Mouse (Mus musculus) left cerebral cortex, postnatal 14 days (tissue): ENCODE data around the gene Ttc6. TPM values are rescaled to one million over a fixed set of nuclear protein-coding genes. Genes with fewer than 3 reads are reported as not detected.
A peak's percentile ranks its signal among the peaks of the same experiment; 100 is the strongest.

Experiments used
- DNase-seq, 2 experiments: peaks; one replicate each; pipeline ENCODE4 v3.0.0; 2021 to 2022; ENCODE audit warnings: low spot score in 2 of 2, mixed read lengths in 1 of 2
- intact Hi-C: fragments of 180-260 bp; cut with DNase I; formaldehyde crosslinking; loops from one replicate; pipeline ENCODE4 v1.15.1; 2025
- total RNA-seq, 2 experiments: library from RNA; stranded (reverse); gene quantifications; 2 replicates each; pipeline ENCODE4 v1.2.3; 2021

Gene Ttc6
- total RNA-seq, 2 experiments from 2014 or later, result 0.24 to 0.57 TPM

DNA sequence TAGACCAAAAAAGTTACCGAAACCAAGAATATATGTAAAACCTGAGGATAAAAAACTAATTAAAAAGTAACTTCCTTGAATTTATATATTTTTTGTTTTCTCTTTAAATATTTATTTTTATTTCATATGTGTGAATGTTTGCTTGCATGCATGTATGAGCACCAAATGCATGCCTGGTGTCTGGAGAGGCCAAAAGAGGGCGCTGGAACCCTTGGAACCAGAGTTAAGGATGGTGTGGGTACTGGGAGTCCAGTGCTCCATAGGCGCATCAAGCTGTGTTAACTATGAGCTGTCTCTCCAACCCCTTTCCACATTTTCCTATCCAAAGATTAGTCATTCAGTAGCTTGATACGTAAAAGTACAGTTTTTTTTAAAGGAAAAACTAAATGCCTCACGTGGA lies 58.1 kb downstream of the Ttc6 start:
- DNase-seq, result no peak
- intact Hi-C loops, result no loop called here

DNA sequence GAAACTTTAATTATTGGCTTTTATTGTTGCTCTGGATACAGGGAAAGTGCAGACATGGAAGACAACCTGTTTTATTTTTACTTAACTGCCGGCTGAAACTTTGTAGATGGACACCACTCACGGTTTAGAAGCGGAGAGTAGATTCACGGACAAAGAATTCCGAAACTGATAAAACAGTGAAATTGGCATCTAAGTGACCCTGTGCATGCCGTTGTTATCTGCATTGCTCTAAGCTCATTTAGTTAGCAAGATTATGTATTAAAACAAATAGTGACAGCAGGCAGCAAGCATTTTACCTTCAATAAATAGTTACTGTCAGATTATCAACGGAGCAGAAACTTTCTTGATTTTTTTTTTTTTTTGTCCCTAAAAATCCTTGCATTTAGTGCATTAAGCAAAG lies 59.4 kb downstream of the Ttc6 start:
- no peak for DNase-seq
- intact Hi-C loops, result no loop called here

DNA sequence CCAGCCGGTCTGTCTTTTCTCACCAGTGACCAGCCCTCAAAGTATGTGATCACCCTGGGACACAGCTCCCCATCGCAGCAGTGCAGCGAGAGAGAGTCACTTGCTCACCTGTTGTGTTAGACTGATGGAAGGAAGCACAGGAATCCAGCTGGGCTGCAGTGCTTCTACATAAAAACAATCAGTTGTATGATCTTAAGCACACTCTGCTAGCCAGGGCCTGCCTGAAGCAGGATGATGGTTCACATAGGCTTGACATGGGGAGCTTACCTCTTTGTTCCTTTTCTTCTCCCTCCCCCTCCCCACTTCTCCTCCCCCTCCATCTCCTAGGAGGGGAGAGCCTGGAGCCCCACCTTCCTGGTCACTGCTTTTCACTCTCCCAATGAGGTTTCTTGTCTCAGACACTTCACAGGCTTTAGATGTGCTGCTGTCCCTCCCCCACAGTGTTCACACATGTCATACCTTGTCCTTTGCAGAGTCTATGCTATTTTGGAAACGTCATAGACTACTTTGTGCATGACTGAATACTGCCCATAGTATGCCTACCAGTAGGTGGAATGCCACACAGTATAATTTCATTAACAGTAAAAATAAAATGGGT lies 60.2 kb downstream of the Ttc6 start:
- no peak for DNase-seq
- intact Hi-C loops, result no loop called here

DNA sequence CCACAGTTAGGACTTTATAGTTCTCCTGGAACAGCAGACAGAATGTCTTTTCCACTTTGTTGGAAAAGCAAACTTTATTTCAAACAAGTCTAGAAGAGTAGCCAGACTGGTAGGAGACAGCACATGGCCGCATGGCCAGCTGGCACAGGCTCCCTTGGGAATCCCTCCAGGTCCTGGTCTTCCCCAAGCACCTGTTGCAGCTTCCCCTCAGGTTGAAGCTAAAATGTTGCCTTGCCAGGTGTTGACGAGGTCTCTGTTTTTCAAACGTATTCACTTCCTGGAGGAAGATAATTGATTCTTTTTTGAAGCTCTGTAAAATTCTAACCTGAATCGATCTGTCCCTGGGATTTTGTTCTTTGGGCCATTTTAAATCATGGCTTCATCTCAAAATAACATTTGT lies 86.1 kb downstream of the Ttc6 start:
- DNase-seq, result no peak
- intact Hi-C loops, result no loop called here

DNA sequence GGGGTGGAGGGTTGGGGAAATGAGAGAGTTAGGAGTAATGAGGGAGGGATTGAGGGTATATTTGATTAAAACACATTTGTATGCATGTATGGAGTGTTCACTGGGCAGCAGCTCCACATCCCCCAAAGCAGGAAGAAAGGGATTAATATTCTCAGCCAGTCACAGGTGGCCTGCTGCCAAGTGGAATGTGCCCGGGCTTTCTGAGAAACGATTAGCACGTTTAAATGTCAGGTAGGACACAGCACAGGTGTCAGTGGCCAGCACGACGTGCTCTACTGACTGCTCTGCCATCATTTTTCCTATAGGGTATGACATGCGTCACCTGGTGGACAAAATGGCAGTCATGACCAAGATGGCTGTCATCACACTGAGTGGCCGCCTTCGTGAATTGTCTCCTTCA lies 86.8 kb downstream of the Ttc6 start:
- DNase-seq, result no peak
- intact Hi-C loops, result no loop called here

DNA sequence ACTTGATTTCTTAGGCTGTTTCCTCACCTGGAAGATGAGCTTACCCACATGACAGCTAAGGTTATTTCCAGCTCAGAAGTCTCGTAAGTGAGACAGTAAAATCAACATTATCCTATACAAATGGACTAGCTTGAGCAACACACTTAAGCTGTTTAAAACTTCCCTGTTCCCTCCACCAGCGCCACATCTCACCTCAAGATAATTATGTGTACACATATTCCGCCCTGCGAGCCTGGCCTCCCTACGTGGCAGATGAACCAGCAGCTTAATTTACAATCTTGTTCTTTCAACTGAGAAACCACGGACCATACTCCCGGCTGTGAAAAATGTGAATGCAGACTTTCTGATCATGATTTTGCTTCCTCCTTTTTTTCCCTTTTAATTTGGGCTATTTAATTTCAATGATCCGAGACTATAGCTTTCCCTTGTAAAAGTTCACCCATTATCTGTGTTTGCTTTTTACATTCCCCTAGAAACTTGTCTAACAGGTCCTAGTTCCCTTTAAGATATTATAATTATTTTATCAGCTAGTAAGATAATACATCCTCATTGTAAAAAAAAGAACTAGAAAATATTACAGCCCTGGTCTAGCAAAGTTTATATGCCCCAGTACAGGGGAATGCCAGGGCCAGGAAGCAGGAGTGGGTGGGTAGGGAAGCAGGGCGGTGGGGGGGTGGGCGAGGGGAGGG lies 99.2 kb downstream of the Ttc6 start:
- DNase-seq, result no peak
- intact Hi-C loops, result no loop called here

DNA sequence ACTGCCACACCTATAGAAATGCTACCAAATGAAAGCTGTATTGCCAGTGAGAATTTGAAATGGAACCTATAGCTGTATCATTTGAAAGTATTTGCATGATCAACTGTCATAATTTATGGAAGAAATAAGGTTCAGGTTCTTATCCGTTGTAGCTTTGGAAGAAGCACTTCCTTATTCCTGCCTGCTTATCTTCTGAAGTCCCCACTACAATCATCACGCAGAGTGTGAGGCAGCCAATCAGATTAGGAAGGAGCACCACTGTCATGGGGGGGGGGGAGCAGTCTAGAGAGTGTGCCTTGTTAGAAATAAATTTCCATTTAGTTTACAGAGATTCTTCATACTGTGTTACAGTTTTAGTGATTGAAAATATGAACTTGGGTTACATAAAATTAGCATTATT lies 108.5 kb downstream of the Ttc6 start:
- DNase-seq, result no peak
- intact Hi-C loops, result no loop called here

DNA sequence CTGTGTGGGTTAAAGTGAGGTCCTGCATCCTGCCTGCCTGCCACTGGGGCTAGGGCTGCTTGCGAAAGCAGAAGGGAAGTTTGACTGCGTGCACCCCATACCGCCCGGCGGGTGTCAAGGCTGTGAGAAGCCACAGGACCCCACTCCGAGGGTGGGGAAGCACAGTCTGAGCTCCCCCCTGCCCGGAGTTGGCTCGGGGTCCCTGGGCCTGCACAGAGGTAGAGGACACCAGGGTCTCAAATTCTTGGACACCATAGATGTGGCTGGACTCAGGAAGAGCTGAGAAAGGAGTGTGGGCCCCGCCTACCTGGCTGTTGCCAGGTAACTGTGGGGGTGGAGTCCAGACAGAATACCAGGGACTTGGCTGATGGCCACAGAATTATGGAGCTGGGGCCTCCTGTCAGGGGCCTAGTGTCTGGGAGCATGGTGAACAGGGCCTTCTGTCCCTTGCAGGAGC lies 121.1 kb downstream of the Ttc6 start:
- intact Hi-C loops, result no loop called here
- DNase-seq, result no peak

DNA sequence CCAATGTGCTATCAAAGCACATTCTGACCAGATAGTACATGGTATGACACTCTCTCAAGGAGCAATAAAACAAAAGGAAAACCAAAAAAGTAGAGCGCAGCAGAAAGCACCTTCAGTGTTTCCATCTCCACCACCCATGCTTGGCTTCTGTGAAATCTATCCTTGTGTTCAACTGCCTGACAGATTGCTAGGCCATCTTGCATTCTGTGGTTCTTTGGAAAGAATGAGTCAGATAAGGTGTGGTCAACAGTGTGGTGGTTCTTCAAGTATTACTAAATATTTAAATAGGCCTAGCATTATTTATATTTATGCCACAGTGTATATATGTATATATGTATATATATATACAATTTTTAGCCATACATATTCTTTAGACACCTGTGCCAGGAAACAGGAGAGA lies 146.1 kb downstream of the Ttc6 start:
- no peak for DNase-seq
- intact Hi-C loops, result no loop called here

DNA sequence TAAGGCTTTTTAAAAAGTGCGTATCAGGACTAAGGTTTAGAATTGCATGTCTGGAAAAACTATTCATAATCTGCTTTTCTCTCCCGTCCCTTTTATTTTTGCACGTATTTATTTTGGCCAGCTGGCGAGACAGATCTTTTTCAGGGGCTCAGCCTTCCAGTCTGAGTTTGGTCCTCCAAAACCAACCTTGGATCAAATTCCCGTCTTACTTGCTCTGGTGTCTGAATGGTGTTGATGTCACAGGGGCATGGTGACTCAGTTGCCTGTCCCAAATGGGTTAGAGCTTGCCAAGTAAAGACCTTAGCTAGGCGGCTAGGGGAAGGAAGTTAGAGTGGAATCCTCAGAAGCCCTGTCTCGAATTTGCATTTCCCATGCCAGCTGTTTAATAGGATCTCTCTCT lies 200.8 kb downstream of the Ttc6 start:
- no peak for DNase-seq
- intact Hi-C loops, result no loop called here

DNA sequence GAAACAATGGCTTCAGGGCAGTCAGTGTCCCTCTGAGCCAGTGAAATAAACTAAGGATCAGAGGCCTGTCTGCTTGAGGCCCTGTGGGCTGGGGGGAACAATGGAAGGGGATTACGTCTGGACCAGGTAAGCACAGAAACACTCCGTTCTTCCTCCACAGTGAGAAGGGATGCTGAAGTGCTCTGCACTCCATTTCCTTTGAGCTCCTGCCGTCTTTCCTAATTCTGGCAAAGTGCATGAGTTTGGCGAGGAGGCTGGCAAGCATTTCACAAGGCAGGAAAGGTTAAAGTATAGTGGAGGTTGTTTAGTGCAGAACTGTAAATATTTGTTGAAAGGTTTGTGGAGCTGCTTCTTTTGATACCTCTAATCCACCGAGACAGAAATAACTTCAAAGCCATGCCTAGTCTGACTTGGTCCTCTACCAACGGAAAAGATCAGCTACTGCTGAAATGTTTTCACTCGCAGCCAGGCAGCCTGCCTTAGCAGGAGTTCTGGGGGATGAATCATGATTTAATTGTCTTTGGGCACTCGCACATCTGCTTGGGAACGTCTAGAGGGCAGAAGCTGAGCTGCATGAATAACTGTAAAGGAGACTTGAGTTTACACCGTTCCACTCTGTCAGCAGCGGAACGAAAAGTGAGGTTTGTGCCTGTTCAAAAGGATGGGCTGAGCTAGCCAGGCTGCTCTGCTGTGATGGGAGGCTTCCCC lies 212.5 kb downstream of the Ttc6 start:
- intact Hi-C loops, result no loop called here
- DNase-seq, result peak; percentile 3 to 21

DNA sequence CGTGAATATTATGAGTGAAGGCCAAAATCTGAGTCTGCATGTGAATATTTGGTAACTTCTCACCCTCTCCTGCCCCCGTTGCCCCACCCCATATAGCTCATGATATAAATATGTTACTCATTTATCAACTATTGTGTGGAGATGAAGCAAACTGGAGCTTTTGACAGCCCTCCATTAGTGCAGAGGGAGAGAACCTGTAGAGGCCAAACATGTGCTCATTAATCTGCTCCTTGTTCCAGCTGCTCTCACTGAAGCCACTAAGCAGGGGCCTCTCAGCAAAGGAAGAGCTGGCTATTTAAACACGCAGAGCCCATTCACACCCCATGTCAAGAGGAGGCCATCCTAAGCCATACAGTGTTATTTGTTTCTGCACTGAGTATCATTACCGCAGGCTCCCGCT lies 218.0 kb downstream of the Ttc6 start:
- DNase-seq, result no peak
- intact Hi-C loops, result no loop called here

DNA sequence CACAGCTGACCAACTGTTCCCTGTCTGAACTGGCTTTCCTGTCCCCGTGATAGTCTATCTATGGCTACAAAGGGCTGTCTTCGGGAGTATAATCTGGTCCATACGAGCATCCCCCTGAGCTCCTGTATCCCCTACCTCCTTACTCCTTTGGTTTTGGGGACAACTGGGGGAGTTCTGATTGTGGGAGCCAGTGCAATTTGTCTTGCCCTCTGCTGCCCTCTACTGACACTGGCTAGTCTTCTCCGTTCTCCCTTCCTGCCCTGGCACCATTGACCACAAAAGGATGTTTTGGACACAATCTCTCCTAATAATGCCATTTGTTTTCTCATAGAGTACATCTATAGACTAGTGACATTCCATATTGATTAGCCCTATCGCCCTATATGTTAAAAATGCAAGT lies 223.6 kb downstream of the Ttc6 start:
- peak; percentile 4 to 13 for DNase-seq
- intact Hi-C loops, result loop anchor here (5.0 kb wide), 2 partner anchors 150 to 505 kb away; no protein-coding TSS in a partner anchor

Other genes with a start within 250 kb of the Ttc6 start
- not detected for gene Foxa1, start 17.2 kb upstream of the Ttc6 start, total RNA-seq